Mouse (Mus musculus) kidney, embryonic 16.5 days (tissue): ENCODE measurements at regions not wholly inside any gene's neighbourhood (a gene's known extent, or its start where the extent isn't known, plus 50 kb on each side); places are given as distances from the start of the nearest gene placed in this dataset.

Experiments
- ATAC-seq: fragments of 200-750 bp; cut with Nextera tagmentation; 2 replicates; pipeline ENCODE4 v1.8.0; 2017; ENCODE audit warnings: moderate TSS enrichment; ENCODE audit not compliant: low FRiP score, low TSS enrichment
- H3K27ac ChIP-seq: fragments of 300-500 bp; sonication (generic); 2 replicates; pipeline ENCODE4 v1.5.1; 2014; ENCODE audit warnings: low read length
- H3K27me3 ChIP-seq: fragments of 300-500 bp; sonication (generic); 2 replicates; pipeline ENCODE4 v1.6.1; 2014; ENCODE audit warnings: low read length, control low read depth, mixed read lengths; ENCODE audit not compliant: insufficient read depth
- H3K36me3 ChIP-seq: fragments of 300-500 bp; sonication (generic); 2 replicates; pipeline ENCODE4 v1.6.1; 2014; ENCODE audit warnings: low read length, control low read depth, mixed read lengths; ENCODE audit not compliant: insufficient read depth
- H3K4me1 ChIP-seq: fragments of 300-500 bp; sonication (generic); 2 replicates; pipeline ENCODE4 v1.6.1; 2014; ENCODE audit warnings: low read length, control low read depth, mixed read lengths; ENCODE audit not compliant: insufficient read depth
- H3K4me2 ChIP-seq: fragments of 300-500 bp; sonication (generic); replicated peaks from 2 replicates; pipeline ENCODE4 v1.6.1; 2014; ENCODE audit warnings: low read depth, low read length
- H3K4me3 ChIP-seq: fragments of 300-500 bp; sonication (generic); 2 replicates; pipeline ENCODE4 v1.5.1; 2014; ENCODE audit warnings: mild to moderate bottlenecking, low read length
- H3K9ac ChIP-seq: fragments of 300-500 bp; sonication (generic); replicated peaks from 2 replicates; pipeline ENCODE4 v1.6.1; 2014; ENCODE audit warnings: low read length
- H3K9me3 ChIP-seq: fragments of 300-500 bp; sonication (generic); 2 replicates; pipeline ENCODE4 v1.6.1; 2016; ENCODE audit warnings: low read length, control low read depth
- WGBS: fragments of 180-500 bp; shearing (Covaris S2); extraction: QIAGEN DNeasy Blood & Tissue Kit; methylation state at CpG from one replicate; pipeline ENCODE4 v1.1.7; 2014; 5-methylcytosine and 5-hydroxymethylcytosine counted together

DNA sequence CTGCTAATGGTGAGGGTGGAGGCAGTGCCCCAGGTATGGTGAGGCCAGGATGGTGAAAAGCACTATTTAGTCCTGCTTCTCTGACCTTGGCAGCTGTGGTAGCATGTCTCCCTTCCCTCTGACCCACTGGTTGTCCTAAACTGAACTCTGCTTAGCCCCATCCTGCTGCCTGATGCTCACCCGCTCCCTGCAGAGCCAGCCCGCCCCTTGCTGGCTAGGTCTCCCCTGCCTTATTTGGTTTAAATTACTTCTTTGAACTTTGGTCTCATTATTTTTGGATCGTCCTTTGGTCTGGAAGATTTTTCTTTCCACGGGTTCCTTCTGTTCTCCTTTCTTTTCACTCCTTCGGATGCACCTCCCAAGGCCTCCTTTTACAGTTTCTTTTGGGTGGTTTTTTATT is 525.7 kb upstream of the Tnp1 start:
- ATAC-seq, result peak; percentile 18; the same call in 1 of the 2 replicates
- no peak overlapping the region for H3K9ac ChIP-seq
- H3K9me3 ChIP-seq, result no peaks in the 10 kb centered on the region
- 18% methylated on average over 5 of the region's 5 CpGs for WGBS
- H3K27ac ChIP-seq, result peak overlapping the region; percentile 0; the same call in 1 of the 2 replicates
- no peak overlapping the region for H3K4me3 ChIP-seq
- no peaks in the 10 kb centered on the region for H3K27me3 ChIP-seq
- H3K36me3 ChIP-seq, result no peaks in the 10 kb centered on the region
- peaks cover 29% of the 10 kb centered on the region for H3K4me1 ChIP-seq
- no peak overlapping the region for H3K4me2 ChIP-seq

DNA sequence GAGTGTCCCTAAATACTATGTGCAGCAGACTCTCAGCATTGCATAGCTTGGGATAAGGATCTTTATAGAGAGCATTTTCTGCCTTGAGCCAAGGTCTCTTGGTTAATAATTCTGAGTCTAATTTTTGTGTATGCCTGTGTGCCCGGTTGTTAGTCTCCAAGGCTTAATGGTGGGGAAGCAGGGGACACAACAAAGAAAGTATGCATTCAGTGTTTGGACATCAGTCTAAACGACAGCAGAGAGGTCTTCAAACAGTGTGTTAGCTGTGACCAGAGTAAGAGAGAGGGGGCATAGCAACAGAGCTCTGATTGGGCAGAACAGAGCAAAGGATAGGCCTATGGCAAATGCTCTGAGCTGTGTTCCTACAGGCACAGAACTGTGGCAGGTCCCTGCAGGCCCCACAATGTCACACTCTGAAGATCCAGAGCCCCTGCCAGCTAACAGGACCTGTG is 522.7 kb upstream of the Tnp1 start:
- peak; percentile 96 for ATAC-seq
- Histone ChIP-seq H3K4me3 (no peak overlapping the region), H3K9ac (no peak overlapping the region), H3K27me3 (no peaks in the 10 kb centered on the region), H3K9me3 (no peaks in the 10 kb centered on the region), H3K4me2 (no peak overlapping the region), H3K36me3 (no peaks in the 10 kb centered on the region), H3K4me1 (peaks cover 27% of the 10 kb centered on the region), H3K27ac (peak overlapping the region; percentile 83)
- WGBS, result 32% methylated on average over 2 of the region's 2 CpGs

DNA sequence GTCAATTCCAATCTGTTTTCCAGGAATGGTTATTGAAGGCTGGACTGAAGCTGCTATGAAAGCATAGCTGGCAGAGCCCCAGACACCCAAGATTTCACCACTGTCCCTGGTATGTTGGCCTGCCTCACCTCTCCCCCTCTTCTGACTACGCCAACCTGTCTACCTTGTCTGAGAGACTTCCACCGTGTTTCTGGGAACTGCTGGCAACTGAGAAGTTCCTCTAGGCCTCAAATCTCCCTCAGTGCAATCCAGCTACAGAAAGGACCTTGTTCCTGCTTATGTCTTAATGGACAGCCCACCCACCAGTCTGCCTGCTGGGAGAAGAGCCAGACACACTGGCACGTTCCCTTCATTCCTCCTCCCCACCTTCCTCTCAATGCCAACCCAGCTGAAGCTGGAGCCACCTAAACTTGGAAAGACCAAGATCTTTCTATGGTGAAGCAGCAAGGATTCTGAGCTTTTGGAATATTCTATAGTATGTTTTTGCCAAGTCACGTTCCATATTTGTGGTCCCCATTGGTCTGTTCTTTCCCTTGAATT is 520.1 kb upstream of the Tnp1 start:
- peaks cover 18% of the 10 kb centered on the region for H3K4me1 ChIP-seq
- no peaks in the 10 kb centered on the region for H3K9me3 ChIP-seq
- H3K9ac ChIP-seq, result no peak overlapping the region
- no peaks in the 10 kb centered on the region for H3K36me3 ChIP-seq
- H3K4me2 ChIP-seq, result no peak overlapping the region
- no peak overlapping the region for H3K4me3 ChIP-seq
- ATAC-seq, result no peak
- WGBS, result 94% methylated on average over 4 of the region's 4 CpGs
- no peak overlapping the region for H3K27ac ChIP-seq
- H3K27me3 ChIP-seq, result no peaks in the 10 kb centered on the region

DNA sequence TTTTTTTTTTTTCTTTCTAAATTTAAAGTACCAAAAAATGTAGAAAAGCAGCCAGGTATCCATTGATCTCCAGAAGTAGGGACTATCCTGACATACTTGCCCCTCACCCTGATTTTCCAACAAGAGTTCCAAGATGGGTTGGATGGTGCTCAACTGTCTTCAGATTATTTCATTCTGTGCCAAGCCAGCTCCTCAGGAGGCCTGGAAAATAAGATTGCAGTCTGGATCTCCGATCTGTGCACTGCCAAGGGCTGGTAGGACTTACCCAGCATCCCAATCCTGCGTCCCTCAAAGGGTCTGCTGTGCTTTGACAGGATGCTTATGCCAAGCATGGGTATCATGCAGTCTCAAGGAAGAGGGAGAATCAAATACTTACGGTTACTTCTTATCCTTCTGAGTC is 517.8 kb upstream of the Tnp1 start:
- 89% methylated on average over 3 of the region's 3 CpGs for WGBS
- Histone ChIP-seq H3K4me3 (no peak overlapping the region), H3K27me3 (no peaks in the 10 kb centered on the region), H3K27ac (no peak overlapping the region), H3K4me2 (no peak overlapping the region), H3K9ac (no peak overlapping the region), H3K9me3 (no peaks in the 10 kb centered on the region), H3K4me1 (peaks cover 9% of the 10 kb centered on the region), H3K36me3 (no peaks in the 10 kb centered on the region)
- ATAC-seq, result no peak

DNA sequence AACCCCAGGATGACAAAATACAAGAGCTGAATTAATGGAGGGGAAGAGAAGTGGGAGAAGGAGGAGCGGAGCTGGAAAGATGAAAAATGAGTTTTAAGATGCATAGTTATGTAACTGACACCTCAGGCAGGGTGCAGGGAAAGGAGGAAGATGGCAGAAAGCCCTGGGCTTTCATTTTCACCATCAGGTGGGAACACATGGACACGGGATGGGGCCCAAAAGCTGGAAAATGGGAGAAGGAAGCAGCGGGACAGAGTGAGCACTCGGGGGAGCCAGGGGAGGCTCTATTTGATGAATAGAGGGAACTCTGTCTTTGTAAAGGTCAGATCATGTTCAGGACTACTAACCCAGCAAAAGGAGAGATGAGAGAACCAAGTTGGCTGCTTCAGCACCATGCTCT is 516.6 kb upstream of the Tnp1 start:
- H3K27ac ChIP-seq, result no peak overlapping the region
- no peaks in the 10 kb centered on the region for H3K36me3 ChIP-seq
- H3K27me3 ChIP-seq, result no peaks in the 10 kb centered on the region
- no peak overlapping the region for H3K9ac ChIP-seq
- no peaks in the 10 kb centered on the region for H3K4me1 ChIP-seq
- no peak overlapping the region for H3K4me2 ChIP-seq
- WGBS, result 79% methylated on average over 4 of the region's 4 CpGs
- ATAC-seq, result no peak
- H3K9me3 ChIP-seq, result no peaks in the 10 kb centered on the region
- H3K4me3 ChIP-seq, result no peak overlapping the region

DNA sequence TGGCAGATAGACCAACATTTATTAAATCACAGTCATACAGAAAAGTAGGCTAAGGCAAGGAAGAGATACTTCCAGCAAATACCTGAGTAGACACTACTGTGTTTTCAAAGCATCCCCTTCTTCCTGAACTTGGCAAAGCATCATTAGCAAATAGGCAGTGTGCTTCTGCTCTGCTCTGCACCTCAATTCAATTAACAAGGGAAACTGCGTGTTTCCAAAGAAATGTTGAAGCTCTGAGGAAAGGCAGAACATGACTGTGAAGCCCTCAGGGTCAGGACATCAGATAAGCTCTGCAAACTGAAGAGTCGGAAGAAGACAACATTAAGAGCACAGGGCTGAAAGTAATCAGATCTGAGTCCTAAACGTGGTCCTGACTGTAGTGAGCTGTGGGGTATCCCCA is 516.1 kb upstream of the Tnp1 start:
- H3K27ac ChIP-seq, result no peak overlapping the region
- H3K9ac ChIP-seq, result no peak overlapping the region
- H3K4me2 ChIP-seq, result no peak overlapping the region
- H3K36me3 ChIP-seq, result no peaks in the 10 kb centered on the region
- no peak overlapping the region for H3K4me3 ChIP-seq
- H3K4me1 ChIP-seq, result no peaks in the 10 kb centered on the region
- H3K27me3 ChIP-seq, result no peaks in the 10 kb centered on the region
- H3K9me3 ChIP-seq, result no peaks in the 10 kb centered on the region
- ATAC-seq, result no peak
- WGBS, result 72% methylated on average over 3 of the region's 3 CpGs

DNA sequence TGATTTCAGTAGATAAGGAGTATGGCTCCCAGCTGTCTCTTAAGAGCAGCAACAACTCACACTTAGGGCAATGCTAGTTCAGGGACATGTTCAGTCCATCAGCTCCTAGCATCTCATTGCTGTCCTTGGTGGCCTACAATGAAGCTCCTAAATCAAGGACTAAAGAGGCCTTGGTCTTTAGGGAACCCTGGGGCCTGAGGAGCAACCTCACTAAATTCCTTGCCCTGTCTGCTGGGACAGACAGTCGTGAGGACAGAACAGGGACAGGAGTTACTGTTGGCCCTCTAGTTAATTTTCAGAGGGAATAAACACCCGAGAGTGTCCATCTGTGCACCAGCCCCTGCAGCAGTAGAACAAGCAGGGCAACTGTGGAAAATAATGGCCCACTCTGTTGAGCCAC is 514.6 kb upstream of the Tnp1 start:
- no peak for ATAC-seq
- Histone ChIP-seq H3K36me3 (no peaks in the 10 kb centered on the region), H3K4me1 (no peaks in the 10 kb centered on the region), H3K4me2 (no peak overlapping the region), H3K9me3 (no peaks in the 10 kb centered on the region), H3K4me3 (no peak overlapping the region), H3K9ac (no peak overlapping the region), H3K27ac (no peak overlapping the region), H3K27me3 (no peaks in the 10 kb centered on the region)
- WGBS, result 58% methylated on average over 2 of the region's 2 CpGs

DNA sequence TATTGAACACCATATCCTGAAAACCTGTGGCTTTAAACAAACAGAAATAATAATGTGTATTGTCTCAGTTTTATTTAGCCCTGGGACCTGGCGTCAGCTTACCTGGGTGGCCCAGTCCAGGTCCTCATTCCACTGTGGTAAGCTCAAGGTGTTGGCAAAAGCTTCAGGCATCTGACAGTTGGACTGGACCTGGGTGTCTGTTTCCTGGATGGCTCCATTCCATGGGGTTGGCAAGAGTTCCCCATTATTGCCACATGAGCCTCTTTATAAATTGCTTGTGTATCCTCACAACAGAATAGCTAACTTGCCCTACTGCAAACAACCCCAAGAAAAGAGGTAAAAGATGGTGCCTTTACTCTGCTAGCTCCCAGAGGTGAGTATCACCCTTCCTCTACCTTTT is 512.9 kb upstream of the Tnp1 start:
- no peak overlapping the region for H3K4me3 ChIP-seq
- no peak overlapping the region for H3K27ac ChIP-seq
- H3K9me3 ChIP-seq, result no peaks in the 10 kb centered on the region
- WGBS, result 88% methylated on average over 1 of the region's 1 CpGs
- no peak for ATAC-seq
- H3K4me2 ChIP-seq, result no peak overlapping the region
- no peaks in the 10 kb centered on the region for H3K4me1 ChIP-seq
- no peak overlapping the region for H3K9ac ChIP-seq
- H3K27me3 ChIP-seq, result no peaks in the 10 kb centered on the region
- H3K36me3 ChIP-seq, result no peaks in the 10 kb centered on the region

DNA sequence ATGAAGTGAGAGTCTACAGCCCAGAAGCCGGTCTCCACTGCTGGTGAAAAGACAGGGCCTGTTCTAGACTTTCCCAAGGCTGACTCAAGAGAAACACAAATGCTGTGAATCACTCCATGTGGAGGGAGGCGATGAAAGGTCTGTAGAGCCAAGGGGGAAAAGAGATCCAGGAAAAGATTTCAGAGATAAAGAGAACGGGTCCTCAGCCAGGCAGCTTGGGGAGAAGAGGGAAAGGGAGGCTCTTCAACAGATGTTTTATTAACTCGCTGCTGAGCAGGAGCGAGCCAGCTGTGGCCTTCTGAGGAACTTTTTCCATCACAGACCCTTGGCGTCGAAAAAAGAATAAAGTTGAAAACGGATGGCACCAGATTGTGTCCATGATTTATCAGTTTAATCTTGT is 500.7 kb upstream of the Tnp1 start:
- ATAC-seq, result no peak
- Histone ChIP-seq H3K4me1 (no peaks in the 10 kb centered on the region), H3K27ac (no peak overlapping the region)

DNA sequence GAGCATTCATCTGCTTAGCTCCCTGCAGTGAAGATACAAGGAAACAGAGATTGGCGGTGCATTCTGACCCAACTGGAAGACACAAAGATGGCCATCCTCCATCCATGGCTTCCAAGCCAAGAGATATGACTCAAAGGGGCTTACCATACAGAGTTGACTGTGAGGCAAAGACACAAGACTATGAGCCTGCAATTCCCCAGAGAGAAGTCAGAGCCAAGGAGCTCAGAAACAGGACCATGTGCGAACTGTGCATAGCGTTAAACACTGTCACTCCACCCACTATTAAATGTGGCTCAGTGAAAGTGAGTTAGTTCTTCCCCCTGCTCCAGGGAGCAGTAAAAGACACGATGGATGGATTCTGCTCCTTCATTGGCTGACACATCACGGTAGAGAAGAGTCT is 500.1 kb upstream of the Tnp1 start:
- Histone ChIP-seq H3K9ac (no peak overlapping the region), H3K9me3 (no peaks in the 10 kb centered on the region), H3K4me3 (no peak overlapping the region), H3K4me2 (no peak overlapping the region), H3K27ac (no peak overlapping the region), H3K27me3 (no peaks in the 10 kb centered on the region), H3K36me3 (no peaks in the 10 kb centered on the region), H3K4me1 (no peaks in the 10 kb centered on the region)
- no peak for ATAC-seq
- WGBS, result 84% methylated on average over 5 of the region's 5 CpGs

More for the DNA sequence above, 500.7 kb upstream of the Tnp1 start:
- Histone ChIP-seq H3K4me2 (no peak overlapping the region), H3K27me3 (no peaks in the 10 kb centered on the region), H3K4me3 (no peak overlapping the region), H3K36me3 (no peaks in the 10 kb centered on the region), H3K9me3 (no peaks in the 10 kb centered on the region), H3K9ac (no peak overlapping the region)
- 71% methylated on average over 8 of the region's 8 CpGs for WGBS
